Mouse (Mus musculus) limb, embryonic 13.5 days (tissue): Measurements from ENCODE around the gene Zfp445. TPM values are rescaled to one million over a fixed set of nuclear protein-coding genes. Genes with fewer than 3 reads are reported as not detected.

Source experiments
- polyA plus RNA-seq: library from polyadenylated mRNA; unstranded; fragments of >200 nt; fragmentation: Nextera tagmentation; extraction: Ambion mirVana; gene quantifications from 2 replicates; pipeline ENCODE4 v1.2.1, GENCODE M21; 2015

Gene Zfp445
- polyA plus RNA-seq, 1 experiment from 2014 or later = 88.0 TPM

Other genes with a start within 250 kb of the Zfp445 start
- gene Topaz1, start 118.7 kb downstream of the Zfp445 start, polyA plus RNA-seq = not detected in 2 replicates
- 8.4 TPM in 2 replicates for gene Tcaim, start 60.5 kb downstream of the Zfp445 start, polyA plus RNA-seq
- 0.34 and 0.67 TPM in 2 replicates for gene Gm35549, start 22.0 kb downstream of the Zfp445 start, polyA plus RNA-seq
- gene Zkscan7, start 19.7 kb upstream of the Zfp445 start, polyA plus RNA-seq = 3.7 and 4.9 TPM in 2 replicates
- 29.6 and 32.2 TPM in 2 replicates for gene Zfp105, start 57.1 kb upstream of the Zfp445 start, polyA plus RNA-seq
- gene 1110059G10Rik, start 85.0 kb upstream of the Zfp445 start, polyA plus RNA-seq = 33.5 and 33.7 TPM in 2 replicates
- 58.2 and 63.6 TPM in 2 replicates for gene Kif15, start 85.0 kb upstream of the Zfp445 start, polyA plus RNA-seq
- gene Tmem42, start 155.3 kb upstream of the Zfp445 start, polyA plus RNA-seq = 21.0 and 23.3 TPM in 2 replicates
- gene Tgm4, start 168.7 kb upstream of the Zfp445 start, polyA plus RNA-seq = 0.78 and 0.88 TPM in 2 replicates
- 68.5 and 70.2 TPM in 2 replicates for gene Zdhhc3, start 247.2 kb upstream of the Zfp445 start, polyA plus RNA-seq
- 97.0 and 99.0 TPM in 2 replicates for gene Exosc7, start 247.2 kb upstream of the Zfp445 start, polyA plus RNA-seq